Mouse (Mus musculus): ENCODE data around the gene Sumo1.
A peak's percentile ranks its signal among the peaks of the same experiment; 100 is the strongest.

The Sumo1 gene

GRCm38 (mm10) chr1:59593622-59594035 is 77.0 kb downstream of the Sumo1 start:
- no peak for DNase-seq (ENCODE audit: low read depth, low spot score)

GRCm38 (mm10) chr1:59592876-59593275 is 77.8 kb downstream of the Sumo1 start:
- DNase-seq (ENCODE audit: low read depth, low spot score) = peak; percentile 40

GRCm38 (mm10) chr1:59592359-59592758 is 78.3 kb downstream of the Sumo1 start:
- DNase-seq (ENCODE audit: low read depth, low spot score) = no peak

- no peak for DNase-seq (ENCODE audit: low read depth, low spot score)
These were observed 81.4 kb downstream of the Sumo1 start for GRCm38 (mm10) chr1:59589271-59589670.

GRCm38 (mm10) chr1:59584656-59585410 is 85.8 kb downstream of the Sumo1 start:
- peak; percentile 54 for DNase-seq (ENCODE audit: low read depth, low spot score)

GRCm38 (mm10) chr1:59580880-59581279 is 89.8 kb downstream of the Sumo1 start:
- DNase-seq (ENCODE audit: low read depth, low spot score) = no peak

- no peak for DNase-seq (ENCODE audit: low read depth, low spot score)
These were observed 90.4 kb downstream of the Sumo1 start for GRCm38 (mm10) chr1:59580131-59580751.

GRCm38 (mm10) chr1:59579327-59579726 is 91.3 kb downstream of the Sumo1 start:
- no peak for DNase-seq (ENCODE audit: low read depth, low spot score)

- no peak for DNase-seq (ENCODE audit: low read depth, low spot score)
These were observed 91.9 kb downstream of the Sumo1 start for GRCm38 (mm10) chr1:59578770-59579169.

GRCm38 (mm10) chr1:59574262-59575187 is 96.1 kb downstream of the Sumo1 start:
- DNase-seq (ENCODE audit: low read depth, low spot score) = no peak

GRCm38 (mm10) chr1:59573843-59574242 is 96.8 kb downstream of the Sumo1 start:
- DNase-seq (ENCODE audit: low read depth, low spot score) = no peak

GRCm38 (mm10) chr1:59571502-59571901 is 99.1 kb downstream of the Sumo1 start:
- DNase-seq (ENCODE audit: low read depth, low spot score) = no peak

GRCm38 (mm10) chr1:59570767-59571166 is 99.9 kb downstream of the Sumo1 start:
- DNase-seq (ENCODE audit: low read depth, low spot score) = no peak

- DNase-seq (ENCODE audit: low read depth, low spot score) = no peak
These were observed 101.3 kb downstream of the Sumo1 start for GRCm38 (mm10) chr1:59569301-59569700.

GRCm38 (mm10) chr1:59568283-59568682 is 102.4 kb downstream of the Sumo1 start:
- DNase-seq (ENCODE audit: low read depth, low spot score) = no peak

- no peak for DNase-seq (ENCODE audit: low read depth, low spot score)
These were observed 103.1 kb downstream of the Sumo1 start for GRCm38 (mm10) chr1:59567521-59567920.

GRCm38 (mm10) chr1:59566926-59567325 is 103.7 kb downstream of the Sumo1 start:
- no peak for DNase-seq (ENCODE audit: low read depth, low spot score)

GRCm38 (mm10) chr1:59566281-59566680 is 104.4 kb downstream of the Sumo1 start:
- no peak for DNase-seq (ENCODE audit: low read depth, low spot score)

- DNase-seq (ENCODE audit: low read depth, low spot score) = no peak
These were observed 104.8 kb downstream of the Sumo1 start for GRCm38 (mm10) chr1:59565804-59566203.

- no peak for DNase-seq (ENCODE audit: low read depth, low spot score)
These were observed 107.1 kb downstream of the Sumo1 start for GRCm38 (mm10) chr1:59563581-59563980.

- DNase-seq (ENCODE audit: low read depth, low spot score) = no peak
These were observed 116.9 kb downstream of the Sumo1 start for GRCm38 (mm10) chr1:59553708-59554107.

GRCm38 (mm10) chr1:59550996-59551395 is 119.6 kb downstream of the Sumo1 start:
- DNase-seq (ENCODE audit: low read depth, low spot score) = no peak
